Mouse (Mus musculus) 416B (cell line): ENCODE data around the gene Taar6.

Source experiments
- DNase-seq: peaks from one replicate; pipeline ENCODE4 v3.0.0; 2011; ENCODE audit warnings: low read depth

Taar6 gene

DNA sequence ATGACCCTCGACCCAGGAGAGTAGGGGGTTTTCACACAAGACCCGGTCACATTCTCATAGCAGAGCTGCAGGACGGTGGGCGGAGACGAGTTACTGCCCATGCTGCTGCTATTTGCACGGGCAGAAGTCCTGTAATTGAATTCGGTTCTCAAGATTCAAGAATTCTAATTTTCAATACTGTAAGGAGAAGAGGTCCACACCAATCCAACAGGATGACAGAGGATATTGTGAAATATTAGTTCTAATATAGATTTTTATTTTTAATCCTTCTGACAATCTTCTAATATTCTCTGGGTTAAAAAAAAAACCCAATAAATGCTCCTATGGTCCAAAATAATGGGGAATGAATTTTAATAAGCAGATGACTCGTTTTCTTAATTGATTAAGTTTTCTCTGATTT, at the start of gene Taar6:
Gene Taar6, minus strand, starts transcription at position 101 of the 400 bp plus-strand sequence.
- DNase-seq: no peak

DNA sequence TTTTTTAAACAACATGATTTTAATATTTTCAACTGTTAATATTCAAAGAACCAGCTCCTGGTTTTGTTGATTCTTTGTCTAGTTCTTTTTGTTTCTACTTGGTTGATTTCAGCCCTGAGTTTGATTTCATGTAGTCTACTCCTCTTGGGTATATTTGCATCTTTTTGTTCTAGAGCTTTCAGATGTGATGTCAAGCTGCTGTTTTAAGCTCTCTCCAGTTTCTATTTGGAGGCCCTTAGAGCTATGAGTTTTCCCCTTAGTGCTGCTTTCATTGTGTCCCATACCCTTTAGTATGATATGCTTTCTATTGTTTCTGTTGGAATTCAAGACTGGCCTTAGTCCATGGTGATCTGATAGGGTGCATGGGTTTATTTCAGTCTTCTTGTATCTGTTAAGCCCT, 45.9 kb upstream of the Taar6 start:
- no peak for DNase-seq

DNA sequence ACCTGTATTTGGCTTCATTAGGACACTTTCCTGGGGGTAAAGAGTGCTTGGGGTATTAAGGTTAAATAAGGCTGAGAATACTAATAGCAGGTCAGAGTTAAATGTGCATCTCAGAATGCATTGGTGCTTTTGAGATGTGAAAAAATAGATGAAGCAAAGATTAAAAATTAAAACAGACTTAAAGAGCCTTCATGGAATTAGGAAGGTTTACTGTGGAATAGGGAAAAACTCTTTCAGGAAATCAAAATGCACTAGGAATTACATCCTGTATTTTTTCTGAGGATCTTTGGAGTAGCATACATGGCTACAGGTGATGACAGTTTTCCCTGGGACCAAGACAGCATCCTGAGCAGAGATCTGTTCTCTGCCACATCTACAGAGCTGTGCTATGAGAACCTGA, 41.5 kb upstream of the Taar6 start, which contains the start of gene Taar7d:
Gene Taar7d, plus strand, starts transcription at position 301 of the 400 bp plus-strand sequence.
- DNase-seq: no peak

- no peak for DNase-seq
Observed at GRCm38 (mm10) chr10:24008143-24008542, 22.7 kb upstream of the Taar6 start.

GRCm38 (mm10) chr10:24007034-24007433, 21.6 kb upstream of the Taar6 start:
- DNase-seq: no peak

DNA sequence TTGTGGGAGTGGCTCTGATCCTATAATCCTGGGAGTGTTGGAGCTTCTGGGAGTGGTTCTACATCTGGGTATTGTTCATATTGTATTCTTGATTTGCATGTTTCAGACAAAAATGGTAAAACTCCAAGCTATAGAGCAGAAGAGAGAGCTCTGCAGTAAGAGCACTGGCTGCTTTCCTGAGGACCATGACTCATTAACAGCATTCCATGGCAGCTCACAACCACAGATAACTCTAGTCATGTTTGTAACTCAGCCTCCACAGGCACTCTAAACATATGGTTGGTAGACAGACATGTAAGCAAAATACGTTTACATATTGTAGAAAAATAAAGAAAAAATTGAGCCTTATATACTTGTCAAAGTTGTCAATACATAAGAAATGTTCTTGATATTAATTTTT, 21.0 kb upstream of the Taar6 start:
- DNase-seq: no peak

- DNase-seq: no peak
Observed at GRCm38 (mm10) chr10:23999639-24000038, 14.2 kb upstream of the Taar6 start, which contains the start of gene Taar7b. TSS of gene Taar7b (plus strand) at chr10:23999939.

DNA sequence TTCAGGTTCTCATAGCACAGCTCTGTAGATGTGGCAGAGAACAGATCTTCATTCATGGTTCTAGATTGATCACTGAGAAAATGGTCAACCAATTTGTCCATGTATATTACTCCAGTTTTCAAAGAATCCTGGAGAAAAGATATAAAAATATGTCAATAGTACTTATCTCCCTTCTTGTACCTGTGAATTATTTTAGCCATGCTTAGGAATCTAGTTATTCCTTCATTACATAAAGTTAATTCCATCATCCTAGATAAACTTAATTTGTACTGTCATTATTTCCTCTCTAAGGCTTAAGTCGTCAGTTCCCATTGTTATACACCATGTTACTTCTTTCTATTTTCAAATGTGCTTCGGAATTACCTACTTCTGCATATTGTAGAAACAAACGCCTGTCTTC, 7.9 kb upstream of the Taar6 start, which contains the start of gene Taar7a:
Gene Taar7a, minus strand, starts transcription at position 101 of the 400 bp plus-strand sequence.
- no peak for DNase-seq

- DNase-seq: peak; percentile 20
Observed at GRCm38 (mm10) chr10:23986419-23986818, 973 bp upstream of the Taar6 start.

DNA sequence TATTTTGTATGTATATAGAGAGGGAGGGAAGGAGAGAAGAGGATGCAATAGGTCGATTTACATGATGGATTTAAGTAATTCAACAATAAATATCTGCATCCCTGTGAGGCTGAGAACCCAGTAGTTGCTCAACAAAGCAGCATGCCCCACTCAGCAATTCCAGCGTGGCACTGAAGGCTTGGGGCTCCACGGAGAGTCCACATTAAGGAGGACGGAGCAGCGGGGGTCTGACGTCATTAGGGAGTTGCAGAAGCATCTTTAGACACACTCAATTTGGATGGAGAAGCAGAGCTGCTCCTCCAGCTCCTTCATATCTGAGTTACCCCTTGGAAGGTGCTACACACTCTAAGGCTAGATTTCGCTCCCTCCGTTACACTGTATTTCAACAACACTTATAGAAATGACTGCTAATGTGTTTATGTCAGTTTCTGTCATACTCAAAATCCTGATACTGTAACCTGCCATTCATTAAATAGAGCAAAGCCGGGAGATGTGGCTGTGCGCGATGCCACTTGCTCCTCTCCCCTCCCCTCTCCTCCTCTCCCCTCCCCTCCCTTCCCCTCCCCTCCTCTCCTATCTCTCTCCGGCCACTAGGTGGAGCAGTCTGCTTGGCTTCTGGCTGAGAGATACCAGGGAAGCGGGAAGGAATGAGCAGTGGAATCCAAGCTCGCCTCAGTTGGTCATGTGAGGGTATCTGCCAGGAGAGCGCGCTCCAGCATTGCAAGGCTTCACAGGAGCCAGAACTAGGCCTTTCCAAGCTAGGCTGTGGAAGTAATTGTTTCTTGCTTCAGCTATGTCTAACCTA, 6.3 kb downstream of the Taar6 start:
- DNase-seq: peak; percentile 72

GRCm38 (mm10) chr10:23977958-23978357, 7.5 kb downstream of the Taar6 start:
- no peak for DNase-seq

DNA sequence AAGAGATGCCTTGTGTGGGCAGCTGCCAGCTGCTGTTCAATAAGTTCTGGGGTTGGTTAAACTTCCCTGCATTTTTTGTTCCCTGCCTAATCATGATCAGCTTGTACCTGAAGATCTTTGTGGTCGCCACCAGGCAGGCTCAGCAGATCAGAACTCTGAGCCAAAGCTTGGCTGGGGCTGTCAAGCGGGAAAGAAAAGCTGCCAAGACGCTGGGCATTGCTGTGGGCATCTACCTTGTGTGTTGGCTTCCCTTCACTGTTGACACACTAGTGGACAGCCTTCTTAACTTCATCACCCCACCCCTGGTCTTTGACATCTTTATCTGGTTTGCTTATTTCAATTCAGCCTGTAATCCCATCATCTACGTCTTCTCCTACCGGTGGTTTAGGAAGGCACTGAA, 14.2 kb downstream of the Taar6 start:
- DNase-seq: no peak

- no peak for DNase-seq
Observed at GRCm38 (mm10) chr10:23970656-23971165, 14.7 kb downstream of the Taar6 start, which contains the start of gene Taar5. TSS of gene Taar5 (plus strand) at chr10:23970706.

GRCm38 (mm10) chr10:23964921-23965610, 20.4 kb downstream of the Taar6 start:
- peak; percentile 45 for DNase-seq

- DNase-seq: no peak
Observed at GRCm38 (mm10) chr10:23963444-23963843, 22.0 kb downstream of the Taar6 start.

GRCm38 (mm10) chr10:23960444-23960915, 25.0 kb downstream of the Taar6 start, which contains the start of gene Taar4:
TSS of gene Taar4 (plus strand) at chr10:23960494.
- peak; percentile 36 for DNase-seq

DNA sequence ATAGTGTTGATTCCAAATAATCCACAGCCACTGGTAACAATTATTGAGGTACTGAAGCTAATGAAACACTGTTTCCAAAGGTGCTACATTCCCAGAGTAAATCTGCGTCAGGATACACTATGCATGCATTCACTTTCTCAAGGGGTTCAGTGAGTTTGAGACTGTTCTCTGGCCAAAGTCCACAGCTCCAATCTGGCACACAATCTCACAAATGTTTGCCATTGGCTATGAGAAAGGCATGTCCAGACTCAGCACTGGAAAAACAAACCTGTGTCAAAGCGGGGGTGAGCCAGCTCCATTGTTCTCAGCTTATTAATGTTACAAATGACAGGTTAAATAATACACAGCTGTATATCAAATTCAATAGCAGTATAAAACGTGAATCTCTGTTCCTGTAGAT, 26.4 kb downstream of the Taar6 start:
- DNase-seq: no peak

GRCm38 (mm10) chr10:23951714-23952113, 33.7 kb downstream of the Taar6 start:
- no peak for DNase-seq

GRCm38 (mm10) chr10:23949508-23950005, 35.9 kb downstream of the Taar6 start, which contains the start of gene Taar3:
TSS of gene Taar3 (plus strand) at chr10:23949558.
- DNase-seq: no peak

- DNase-seq: no peak
Observed at GRCm38 (mm10) chr10:23948026-23948425, 37.4 kb downstream of the Taar6 start.

- DNase-seq: peak; percentile 57
Observed at GRCm38 (mm10) chr10:23942465-23942864, 43.0 kb downstream of the Taar6 start.

DNA sequence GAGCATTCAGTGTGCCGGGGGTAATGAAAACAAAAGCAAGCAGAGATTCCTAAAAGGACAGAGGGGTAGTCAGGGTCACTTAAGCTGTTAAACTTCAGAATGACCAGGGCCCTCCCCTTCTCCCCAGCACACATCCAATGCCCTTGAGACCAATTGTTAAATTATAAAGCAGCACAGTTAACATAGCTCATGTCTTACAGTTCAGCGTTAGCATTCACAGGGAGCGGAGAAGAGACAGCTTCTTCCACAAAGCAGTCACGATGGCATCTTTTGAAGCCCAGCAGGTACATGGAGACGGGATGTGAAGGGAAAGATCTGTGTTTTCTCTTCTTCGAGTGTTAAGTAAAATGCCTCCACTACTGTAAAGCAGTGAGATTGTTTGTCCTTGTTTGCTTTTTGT, 47.1 kb downstream of the Taar6 start, which contains the start of gene Taar2:
Gene Taar2, plus strand, starts transcription at position 261 of the 400 bp plus-strand sequence.
- no peak for DNase-seq
